Mouse (Mus musculus) kidney, postnatal 14 days (tissue): Measurements from ENCODE around the gene Ube2q2.
"Not testable (repeated sequence)": the region's sequence is repeated elsewhere in the genome, so short reads cannot be mapped to it uniquely, and the experiment has no call there.

ENCODE experiments used
- DNase-seq: peaks from one replicate; pipeline ENCODE4 v3.0.0; 2022; ENCODE audit warnings: mixed read lengths

Ube2q2 gene

DNA sequence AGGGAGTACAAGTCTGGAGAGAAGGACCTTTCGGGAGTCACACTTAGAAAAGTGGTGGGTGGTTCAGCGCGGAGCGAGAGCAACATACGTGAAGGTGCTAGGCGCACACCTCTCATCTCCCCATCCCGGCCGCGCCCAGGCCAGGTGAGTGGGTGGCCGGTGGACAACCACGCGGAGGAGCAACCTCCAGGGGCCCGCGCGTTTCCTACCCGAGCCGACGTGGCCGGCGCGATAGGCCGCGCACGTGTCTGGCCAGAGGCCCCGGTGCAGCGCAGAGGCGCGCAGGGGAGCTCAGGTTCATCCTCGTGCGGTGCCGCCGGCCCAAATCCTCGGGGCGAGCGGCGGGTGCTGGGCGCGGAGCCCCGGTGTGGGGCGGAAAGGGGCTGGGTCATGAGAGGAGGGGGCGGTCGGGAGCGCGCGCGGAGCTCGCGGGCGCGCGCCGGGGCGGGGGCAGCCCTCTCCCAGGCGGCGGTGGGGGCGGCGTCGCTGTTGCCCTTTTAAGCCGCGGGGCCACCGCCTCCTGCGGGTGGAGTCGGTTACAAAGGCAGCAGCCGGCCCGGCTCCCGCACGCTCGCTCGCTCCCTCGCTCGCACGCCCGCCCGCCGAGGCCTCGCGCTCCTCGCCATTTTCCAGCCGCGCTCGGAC, at the start of gene Ube2q2:
Gene Ube2q2 (plus strand): TSS at position 1 of the 645 bp plus-strand sequence.
- peak; percentile 84 for DNase-seq

DNA sequence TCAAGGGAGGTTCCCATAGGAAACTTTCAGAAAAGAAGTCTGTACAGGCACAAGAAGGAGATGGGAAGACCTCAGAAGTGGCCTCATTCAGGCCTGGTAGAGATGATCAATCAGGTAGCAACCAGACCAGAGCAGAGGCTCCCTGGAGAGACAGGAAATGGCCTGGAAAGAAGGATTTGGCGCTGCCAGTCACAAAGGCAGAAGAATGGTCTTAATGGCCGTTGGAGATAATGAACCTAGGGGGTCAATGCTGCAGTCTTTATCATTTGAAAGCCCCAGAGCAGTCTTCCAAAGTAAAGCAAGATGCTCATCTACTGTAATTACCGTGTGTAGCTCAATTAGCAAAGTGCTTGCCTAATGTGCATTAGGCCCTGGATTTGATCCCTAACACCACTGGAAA, 47.5 kb upstream of the Ube2q2 start:
- no peak for DNase-seq

DNA sequence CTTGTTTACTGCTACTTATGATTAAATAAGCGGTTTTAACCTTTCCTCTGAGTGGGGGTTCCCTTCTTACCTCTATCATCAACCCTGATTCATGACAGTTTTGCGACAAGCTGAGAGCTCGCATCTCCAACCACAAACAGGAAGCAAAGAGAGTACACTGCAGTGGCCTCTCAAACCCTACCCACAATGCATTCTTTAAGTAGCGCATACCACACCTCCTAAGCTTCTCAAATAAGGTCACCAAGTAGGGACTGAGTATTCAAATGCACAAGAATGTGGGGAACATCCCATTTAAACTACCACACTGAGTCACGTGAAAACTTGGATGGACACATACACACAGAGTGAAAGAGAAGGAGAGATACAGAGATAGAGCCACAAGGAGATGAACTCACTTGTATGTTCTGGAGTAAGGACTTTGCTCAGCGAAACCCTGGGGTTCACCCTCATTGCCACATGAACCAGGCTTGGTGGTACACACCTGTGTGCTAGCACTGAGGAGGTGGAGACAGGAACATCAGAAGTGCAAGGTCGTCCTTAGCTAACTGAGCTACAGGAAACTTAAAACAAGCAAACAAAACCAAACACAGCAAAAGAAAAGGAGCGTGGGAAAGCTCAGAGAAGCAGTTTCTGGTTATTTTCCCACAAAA, 46.3 kb upstream of the Ube2q2 start:
- no peak for DNase-seq

DNA sequence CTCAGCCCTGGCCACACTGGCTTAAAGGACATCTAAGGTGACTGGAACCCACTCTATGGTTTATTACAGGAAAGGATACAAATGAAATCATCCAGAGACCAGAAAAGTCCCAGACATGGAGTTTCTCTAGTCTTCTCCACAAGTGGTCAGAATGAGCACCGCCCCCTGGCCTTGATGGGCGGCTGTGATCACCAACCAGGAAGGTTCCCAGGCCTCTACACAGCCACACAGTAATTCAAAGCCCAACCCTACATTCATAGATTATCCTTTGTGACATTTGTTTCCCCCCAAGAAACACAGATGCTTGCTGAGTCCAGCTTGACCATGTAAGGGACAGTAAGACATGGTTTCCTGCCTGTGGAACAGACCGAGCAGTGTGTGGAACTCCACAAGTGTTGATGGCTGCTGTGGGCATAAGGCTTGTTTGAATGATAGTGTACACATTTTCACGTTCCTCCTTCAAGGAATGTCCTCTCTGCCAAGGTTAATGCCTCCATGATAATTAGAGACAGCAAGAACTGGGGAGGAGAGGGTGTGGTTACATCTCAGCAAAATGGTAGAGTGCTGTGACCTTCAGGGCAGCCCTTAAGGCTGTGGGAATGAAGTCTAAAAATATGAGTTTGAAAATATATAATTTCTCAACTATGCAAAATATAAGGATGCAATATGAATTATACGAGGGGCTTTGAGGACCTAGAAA, 45.6 kb upstream of the Ube2q2 start:
- DNase-seq: no peak

DNA sequence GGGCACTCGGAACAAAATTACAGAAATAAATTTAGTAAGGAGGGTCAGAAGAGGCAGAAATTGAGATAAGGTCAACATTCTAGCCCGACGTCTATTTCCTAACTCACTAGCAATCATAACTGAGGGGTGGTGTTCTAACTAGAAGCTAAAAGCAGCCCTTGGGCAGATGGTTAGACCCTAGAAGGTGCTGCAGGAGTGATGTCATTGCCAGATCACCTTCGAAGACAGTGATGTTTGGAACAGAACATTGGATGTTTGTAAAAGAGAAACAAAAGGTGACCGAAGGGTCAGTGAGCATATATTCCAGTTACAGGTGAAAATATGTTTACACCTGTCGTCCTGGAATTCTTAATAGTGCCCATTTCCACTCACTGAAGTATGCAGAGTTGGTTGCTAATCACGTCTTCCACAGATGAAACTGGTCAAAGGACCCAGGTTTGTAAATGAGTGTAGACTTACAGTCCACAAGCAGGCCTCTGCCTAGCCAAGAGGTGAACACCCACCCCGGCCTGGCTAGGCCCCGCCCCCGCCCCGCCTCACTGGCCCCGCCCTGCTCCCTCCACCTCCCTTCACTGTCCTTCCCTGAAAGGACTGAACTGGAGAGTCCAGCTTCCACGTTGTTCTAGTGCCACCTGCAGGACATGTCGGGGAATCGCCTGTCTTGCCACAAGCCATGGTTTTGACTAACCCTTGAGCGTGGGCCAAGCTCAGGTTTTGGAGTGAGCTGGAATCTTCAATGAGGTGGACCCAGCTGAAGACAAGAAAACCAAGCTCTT, 38.4 kb upstream of the Ube2q2 start:
- peak; percentile 89 for DNase-seq

DNA sequence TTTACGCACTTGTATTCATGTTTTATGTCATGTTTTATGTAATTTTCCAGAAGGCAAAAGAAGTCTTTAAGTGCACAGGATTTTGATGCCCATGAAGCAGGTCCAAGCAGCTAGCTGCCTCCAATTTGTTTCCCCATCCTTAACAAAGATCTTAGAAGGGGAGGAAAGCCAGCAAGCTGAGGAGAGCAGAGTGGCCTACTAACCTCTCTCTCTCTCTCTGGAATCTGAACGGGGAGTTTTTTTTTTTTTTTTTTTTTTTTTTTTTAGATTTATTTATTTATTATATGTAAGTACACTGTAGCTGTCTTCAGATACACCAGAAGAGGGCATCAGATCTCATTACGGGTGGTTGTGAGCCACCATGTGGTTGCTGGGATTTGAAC, 37.8 kb upstream of the Ube2q2 start:
- not testable (repeated sequence) for DNase-seq

DNA sequence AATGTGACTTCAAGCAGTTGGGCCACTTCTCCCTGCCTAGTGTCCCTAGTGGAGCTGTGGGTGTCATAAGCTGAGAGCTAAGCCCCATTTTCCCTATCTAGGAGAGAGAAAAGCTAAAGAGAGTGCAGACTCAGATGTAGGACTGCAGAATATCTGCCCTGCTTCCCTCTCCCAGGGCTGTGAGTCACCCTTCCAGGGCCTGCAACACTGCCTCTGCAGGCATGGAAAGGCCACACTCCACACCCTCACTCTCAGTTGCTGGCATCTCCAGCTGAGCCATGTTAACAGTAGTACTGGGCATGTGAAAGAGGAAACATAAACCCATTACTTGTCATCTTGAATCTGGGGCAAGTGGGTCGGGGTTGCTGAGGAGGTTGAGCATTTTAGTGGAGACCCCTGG, 33.9 kb upstream of the Ube2q2 start:
- no peak for DNase-seq

DNA sequence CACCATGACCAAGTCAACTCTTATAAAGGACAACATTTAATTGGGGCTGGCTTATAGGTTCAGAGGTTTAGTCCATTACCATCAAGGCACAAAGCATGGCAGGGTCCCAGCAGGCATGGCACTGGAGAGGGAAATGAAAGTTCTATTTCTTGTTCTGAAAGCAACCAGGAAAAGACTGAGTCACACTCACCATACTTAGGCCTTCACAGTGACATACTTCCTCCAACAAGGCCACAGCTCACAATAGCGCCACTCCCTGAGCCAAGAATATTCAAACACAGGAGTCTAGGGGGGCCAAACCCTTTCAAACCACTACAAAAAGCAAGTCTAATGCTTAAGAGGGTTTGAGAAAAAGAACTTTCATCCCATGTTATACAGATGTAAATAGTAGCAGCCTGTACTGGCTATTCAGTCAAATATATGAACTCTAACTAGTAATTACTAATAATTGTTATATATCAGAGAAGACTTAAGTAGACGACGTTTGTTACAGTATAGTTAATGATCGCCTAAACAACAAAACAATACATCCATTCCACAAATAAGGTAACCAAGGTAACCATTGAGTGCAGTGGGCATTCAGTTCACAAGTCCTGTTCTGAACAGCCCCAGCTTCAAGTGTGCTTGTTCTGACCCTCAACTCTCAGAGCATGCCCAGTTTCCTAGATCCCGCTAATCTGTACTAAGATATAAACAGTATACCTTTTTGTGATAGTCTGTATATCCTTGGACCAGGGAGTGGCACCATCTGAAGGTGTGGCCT, 31.2 kb upstream of the Ube2q2 start:
- DNase-seq: no peak

DNA sequence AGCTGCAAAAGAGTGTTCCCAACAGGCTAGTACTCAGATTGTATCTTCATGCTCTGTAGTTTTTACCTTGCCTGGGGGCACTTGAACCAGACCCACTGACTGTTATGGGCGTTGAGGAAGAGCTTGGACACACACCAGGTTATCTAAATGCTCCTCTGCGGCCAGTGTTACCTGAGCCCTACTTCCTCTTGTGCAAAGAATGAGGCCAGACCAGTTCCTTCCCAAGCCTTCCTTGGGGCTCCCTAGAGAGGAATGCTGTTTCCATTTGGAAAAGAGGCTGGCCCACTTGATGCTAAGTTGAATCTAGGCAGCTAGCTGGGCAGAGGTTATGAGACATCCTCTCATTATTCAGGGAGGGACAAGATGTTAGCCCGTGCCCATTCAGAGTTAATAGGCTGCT, 26.1 kb upstream of the Ube2q2 start:
- DNase-seq: no peak

DNA sequence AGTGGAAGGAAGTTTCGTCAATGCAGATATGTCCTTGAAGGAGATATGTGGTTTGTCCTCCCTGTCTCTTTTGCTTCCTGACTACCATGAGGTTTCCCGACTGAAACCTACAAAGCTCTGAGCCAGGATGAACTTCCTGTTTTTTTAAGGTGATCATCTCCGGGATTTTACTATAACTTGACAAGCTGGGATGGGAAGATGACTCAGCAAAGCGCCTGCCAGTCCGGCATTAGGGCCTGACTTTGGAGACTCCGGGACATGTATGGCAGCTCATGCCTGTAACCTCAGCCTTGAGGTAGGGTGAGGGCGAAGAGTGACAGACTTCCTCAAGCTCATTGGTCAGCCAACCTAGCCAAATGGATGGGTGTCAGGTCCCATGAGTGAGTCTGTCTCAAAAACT, 22.9 kb upstream of the Ube2q2 start:
- DNase-seq: no peak

DNA sequence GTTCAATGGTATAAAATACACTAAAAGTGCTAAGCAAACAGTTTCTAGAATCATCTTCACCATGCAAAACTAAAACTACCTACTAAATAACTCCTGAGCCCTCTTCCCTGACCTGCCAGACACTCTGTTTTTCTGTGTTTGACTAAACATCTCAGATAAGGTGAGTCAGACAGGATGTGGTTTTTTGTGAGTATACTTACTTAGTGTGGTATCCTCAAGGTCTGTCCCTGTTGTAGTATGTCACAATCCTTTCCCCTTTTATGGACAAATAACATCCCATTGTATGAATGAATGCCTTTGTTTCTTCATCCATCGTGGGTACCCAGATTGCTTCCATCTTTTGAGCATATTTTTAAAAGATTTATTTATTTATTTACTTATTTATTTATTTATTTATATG, 22.4 kb upstream of the Ube2q2 start:
- DNase-seq: no peak

DNA sequence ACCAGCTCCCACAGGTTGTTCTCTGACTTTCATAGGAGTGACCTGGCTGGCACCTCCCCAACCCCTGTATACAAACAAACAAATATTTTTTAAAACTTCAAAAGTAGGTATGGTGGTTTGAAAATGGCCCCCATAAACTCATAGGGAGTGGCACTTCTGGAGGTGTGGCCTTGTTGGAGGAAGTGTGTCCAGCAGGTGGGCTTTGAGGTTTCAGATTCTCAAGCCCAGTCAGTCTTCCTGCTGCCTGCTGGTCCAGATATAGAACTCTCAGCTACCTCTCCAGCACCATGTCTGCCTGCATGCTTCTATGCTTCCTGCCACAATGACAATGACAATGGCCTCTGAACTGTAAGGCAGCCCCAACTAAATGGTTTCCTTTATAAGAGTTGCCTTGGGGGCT, 16.8 kb upstream of the Ube2q2 start:
- DNase-seq: no peak

DNA sequence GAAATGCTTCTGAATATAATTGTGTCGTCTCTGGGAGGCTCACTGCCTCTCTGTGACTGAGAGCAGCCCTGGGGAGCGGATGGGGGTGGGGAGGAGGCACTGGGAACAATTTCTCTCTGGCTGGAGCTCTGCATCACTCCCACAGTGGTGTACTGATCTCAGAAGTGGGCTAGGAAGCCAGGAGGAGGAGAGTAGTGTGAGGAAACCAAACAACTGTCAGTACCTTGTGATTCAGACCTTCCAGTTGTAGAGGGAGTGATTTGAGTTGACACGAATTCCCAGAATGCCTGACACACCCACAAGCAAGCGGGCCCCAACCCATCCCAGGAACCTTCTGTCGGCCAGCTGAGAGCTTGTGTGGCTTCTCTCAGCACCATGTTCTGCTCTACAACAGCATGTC, 12.1 kb upstream of the Ube2q2 start:
- DNase-seq: no peak

DNA sequence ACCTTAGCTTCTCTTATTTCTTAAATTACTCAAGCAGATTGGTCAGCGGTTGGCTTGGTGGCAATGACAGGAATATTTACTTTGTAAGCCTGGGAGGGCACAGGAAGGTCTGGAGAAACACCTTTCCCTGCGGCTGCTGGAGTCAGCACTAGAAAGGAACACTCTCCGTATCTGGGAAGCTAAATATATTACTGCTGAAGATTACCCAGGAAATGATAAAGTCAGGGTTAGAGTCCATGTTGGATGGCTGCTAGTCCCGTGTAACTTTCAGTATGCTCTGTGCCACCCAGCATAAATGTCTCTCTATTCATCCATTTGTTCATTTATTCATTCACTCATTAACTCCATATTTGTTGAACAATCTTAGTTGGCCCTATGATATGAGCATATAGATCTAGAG, 11.5 kb upstream of the Ube2q2 start:
- DNase-seq: no peak

DNA sequence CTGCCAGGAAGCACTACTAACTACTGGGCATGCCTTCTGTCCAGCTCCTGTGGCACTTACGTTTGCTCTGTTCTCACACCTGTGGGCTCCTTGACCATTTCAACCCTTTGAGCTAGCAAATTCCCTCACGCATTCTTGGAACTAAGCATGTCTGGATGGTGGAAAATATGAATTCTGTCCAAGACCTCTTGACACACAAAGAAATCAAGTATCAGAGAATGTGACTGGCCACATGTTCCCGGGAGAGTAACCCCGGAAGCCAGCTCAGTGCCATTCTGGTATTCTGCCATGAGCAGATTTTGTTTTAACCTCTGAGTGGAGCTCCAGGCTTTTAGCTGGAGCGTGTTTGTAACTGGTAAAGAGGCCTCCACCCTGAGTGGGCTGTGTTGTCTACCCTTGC, 8.7 kb upstream of the Ube2q2 start:
- peak; percentile 20 for DNase-seq

DNA sequence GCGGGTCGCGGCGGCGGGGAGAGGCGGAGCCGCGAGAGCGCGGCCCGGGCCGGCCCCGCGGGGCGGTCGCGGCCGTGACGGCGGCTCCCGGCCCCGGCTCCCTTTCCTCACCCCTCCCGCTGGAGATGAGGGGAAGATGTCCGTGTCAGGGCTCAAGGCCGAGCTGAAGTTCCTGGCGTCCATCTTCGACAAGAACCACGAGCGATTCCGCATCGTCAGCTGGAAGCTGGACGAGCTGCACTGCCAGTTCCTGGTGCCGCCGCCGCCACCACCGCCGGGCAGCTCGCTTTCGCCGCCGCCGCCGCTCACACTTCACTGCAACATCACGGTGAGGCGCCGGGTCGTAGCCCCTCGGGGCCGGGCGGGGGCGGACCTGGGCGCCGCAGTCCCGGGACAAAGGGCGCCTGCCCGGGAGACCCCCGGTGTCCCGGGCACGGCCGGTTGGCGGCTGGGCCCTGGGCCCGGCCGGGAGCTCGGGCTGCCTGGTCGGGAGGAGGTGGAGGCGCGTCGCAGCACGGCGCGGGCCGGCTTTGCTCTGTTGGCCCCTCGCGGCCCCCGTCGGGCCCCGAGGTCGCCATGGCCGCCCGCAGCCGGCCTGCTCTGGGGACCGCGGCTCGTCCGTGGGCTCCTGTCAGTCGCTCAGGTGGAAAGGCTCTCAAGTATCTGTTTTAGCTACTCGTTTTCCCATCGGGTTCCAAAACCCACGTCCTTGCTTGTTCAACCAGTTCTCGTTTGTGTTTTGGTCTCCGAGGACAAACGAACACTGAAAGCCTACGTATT, 1.0 kb downstream of the Ube2q2 start:
- peak; percentile 66 for DNase-seq

DNA sequence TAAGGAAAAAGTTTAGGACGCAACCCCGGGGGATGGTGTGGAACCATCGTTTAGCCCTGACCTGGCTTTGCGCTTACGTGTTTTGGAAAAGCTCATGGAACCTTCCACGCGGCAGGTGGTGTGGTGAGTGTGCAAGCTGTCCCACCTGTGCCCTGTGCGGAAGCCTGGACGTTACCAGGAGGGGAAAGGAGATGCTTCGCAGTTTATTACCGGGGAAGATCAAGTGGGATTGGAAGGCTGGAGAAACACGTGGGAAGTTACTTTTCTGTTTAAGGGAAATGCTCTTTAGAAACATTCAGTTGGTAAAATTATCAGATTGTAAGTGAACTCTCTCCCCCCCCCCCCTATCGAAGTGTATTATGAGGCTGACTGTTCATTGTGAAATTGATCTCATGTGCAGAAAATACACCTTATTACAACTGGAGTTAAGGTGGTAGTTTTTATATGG, 1.6 kb downstream of the Ube2q2 start:
- no peak for DNase-seq

DNA sequence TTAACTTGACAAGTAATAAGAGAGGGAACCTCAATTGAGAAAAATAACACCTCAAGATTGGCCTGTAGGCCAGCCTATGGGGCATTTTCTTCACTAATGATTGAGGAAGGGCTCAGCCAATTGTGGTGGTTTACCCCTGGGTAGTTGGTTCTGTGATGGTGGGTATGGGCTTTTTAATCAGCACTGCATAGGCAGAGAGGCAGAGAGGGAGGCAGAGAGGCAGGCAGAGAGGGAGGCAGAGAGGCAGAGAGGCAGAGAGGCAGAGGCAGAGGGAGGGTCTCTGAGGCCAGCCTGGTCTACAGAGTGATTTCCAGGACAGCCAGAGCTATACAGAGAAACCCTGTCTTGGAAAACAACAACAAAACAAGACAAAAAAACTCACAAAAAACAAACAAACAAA, 2.4 kb downstream of the Ube2q2 start:
- peak; percentile 11 for DNase-seq

DNA sequence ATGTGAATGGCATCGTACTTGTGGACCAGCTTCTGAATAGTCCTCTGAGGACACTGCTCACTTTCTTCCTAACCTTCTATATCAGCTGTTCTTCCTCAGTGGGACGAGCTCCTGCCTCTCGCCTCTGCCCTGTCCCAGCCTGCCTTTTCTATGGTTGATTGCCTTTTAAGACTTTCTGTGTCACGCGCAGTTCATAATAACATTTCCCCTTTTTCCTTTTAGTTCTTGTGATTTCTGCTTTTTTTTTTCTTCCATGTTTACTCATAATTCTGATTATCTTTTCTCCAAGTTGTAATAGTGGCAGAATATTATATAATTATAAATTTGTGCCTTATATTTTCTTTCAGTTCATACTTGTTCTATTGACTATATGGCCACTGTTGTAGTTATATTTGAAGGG, 4.3 kb downstream of the Ube2q2 start:
- no peak for DNase-seq

DNA sequence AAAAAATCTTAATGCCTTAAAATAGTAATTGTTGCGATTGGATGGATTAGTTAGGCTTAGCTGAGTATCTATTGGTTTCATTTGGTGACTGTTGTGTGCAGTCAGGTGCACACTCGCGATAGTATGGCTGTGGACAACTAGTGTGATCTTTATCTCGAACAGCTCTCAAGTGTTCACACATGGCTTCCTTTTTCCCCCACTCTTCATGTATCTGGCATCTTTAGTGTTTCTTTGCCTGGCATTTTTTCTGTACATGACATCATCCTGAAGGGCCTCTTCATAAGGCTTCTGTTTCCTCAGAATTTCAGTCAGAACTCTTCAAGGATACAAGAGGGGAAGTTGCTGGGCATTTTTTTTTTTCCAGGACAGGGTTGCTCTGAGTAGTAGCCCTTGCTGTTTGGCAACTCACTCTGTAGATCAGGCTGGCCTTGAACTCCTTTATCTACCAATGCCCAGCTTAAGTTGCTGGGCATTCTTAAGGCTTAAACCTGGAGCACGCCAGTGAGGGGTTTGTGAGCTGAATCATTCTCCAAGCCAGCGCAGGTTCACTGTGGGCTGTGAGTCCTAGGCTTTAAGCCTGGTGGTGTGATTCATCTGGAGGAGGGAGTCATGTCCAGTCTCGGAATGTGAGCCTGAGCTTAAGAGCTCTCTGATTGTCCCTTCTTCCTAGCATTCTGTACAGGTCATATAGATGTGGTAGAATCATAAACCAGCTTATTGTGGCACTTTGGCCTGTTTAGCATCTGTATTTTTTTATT, 22.2 kb downstream of the Ube2q2 start:
- DNase-seq: no peak

DNA sequence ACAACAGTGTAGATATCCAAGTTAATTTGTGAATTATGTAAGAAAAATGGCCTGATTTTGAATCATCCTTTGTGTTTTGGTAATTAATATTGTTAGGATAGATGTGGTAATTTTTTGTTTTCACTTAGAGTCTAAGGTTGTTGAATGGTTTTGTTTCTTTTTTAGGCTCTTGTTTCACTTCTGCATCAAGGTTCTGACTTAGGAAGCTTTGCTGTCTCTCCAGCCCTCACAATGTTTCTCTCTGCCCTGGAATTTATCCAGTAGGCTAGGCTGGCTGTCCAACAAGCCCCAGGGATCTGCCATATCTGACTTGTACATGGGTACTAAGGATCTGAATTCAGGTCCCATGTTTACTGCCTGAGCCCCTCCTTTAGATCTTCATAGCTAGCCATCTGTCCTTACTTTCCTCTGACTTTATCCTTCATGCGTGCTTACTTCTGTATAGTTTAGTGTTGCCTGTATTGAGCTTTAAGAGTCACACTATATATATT, 23.6 kb downstream of the Ube2q2 start:
- no peak for DNase-seq
